Mouse (Mus musculus) liver, postnatal 0 days (tissue): ENCODE results near the gene Rhoq.

ENCODE experiments used
- CTCF ChIP-seq: sonication (generic); IDR thresholded peaks from 2 replicates; pipeline ENCODE4 v1.5.1; 2016; ENCODE audit warnings: antibody characterized with exemption, low read depth
- EP300 ChIP-seq: IDR thresholded peaks from 2 replicates; pipeline ENCODE4 v1.6.1; 2016; ENCODE audit warnings: antibody characterized with exemption, low read depth, mild to moderate bottlenecking

- TF ChIP-seq CTCF = no peak
- no peak for TF ChIP-seq EP300
These were observed 5.7 kb downstream of the Rhoq start for GRCm38 (mm10) chr17:86968581-86968980.
